Mouse (Mus musculus) lung, adult 18-20 months (tissue): ENCODE results near the gene Bcl2l13.

Source experiments
- DNase-seq, 2 experiments: peaks; one replicate each; pipeline ENCODE4 v3.0.0; 2022; ENCODE audit warnings: mixed read lengths in 2 of 2

Gene Bcl2l13

DNA sequence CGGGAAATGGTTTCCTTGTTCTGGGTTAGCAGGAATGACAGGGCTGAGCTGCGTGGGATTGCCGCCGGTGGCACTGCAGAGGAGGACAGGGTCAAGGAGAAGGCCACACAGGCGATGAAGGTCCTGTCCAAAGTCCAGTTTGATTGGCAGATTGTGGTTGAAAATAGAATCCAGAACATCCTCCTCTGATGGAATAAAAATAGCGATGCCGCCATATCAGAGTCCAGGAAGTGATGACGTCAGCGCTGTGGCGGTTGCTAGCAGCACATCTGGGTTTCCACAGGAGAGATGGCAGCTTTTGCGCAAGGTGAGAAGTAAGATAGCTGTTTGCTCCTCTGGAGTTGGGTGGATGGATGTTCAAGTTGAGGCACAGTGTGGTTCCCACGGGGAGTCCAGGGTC lies 96.6 kb downstream of the Bcl2l13 start:
- no peak for DNase-seq

DNA sequence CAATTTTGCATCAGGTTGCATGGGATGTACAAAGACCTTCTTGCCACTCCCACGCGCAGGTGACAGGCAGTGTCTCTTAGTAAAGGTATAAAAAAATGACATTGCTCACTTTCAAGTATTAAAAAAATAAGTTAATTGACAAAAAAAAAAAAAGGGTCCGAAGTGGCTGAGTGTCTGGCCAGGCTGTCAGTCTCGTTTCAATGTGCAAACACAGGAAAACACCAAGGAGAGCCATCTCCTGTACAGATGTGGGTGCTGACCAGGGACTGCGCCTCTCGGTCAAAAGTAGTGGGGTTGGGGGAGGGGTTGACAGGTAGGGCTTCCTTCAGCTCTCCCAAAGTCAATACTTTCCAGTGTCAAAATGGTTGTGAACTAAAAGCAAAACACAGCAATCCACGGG lies 97.7 kb downstream of the Bcl2l13 start:
- no peak for DNase-seq

DNA sequence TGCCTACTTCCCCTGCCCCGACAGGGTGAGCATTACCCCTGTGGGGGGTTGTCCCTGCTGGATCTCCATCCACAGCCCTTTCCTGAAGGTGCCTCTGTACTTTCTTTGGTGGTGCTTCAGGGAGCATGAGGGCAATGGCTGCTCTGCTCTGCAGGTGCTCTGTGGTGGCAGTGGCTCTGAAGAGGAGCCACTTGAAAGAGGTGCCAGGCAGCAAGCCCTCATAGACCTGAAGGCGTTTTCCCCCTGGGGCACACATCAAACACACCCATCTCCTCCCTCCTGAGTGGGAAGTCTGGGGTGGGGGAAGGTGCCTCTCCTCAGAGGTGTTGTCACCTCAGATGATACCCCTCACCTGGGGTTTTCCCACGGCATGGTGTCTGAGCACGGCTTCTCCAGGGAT lies 98.2 kb downstream of the Bcl2l13 start:
- DNase-seq, result no peak

DNA sequence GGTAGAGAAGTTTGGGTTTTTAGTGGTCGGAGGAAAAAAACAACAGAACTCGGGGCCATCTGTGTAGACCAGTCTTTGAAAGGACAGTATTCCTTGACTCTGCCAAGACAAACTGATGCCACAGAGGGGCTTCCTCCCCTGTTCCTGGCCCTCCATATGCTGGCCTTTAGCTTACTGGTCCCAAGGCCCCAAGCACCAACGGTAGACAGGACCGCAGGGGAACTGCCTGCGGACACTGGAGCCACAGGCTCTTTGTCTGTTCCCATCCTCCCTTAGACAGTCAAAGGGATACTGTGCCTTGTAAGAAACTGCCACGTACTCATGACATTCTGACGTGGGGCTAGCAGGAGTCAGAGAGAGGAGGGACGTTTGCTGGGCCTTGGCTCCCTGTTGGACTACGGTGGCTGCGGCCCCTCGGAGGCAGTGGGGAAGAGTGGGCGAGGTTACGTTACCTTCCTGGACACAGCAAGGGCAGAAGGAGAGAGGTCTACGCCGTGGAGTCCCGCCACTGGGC lies 101.1 kb downstream of the Bcl2l13 start:
- DNase-seq, result no peak

DNA sequence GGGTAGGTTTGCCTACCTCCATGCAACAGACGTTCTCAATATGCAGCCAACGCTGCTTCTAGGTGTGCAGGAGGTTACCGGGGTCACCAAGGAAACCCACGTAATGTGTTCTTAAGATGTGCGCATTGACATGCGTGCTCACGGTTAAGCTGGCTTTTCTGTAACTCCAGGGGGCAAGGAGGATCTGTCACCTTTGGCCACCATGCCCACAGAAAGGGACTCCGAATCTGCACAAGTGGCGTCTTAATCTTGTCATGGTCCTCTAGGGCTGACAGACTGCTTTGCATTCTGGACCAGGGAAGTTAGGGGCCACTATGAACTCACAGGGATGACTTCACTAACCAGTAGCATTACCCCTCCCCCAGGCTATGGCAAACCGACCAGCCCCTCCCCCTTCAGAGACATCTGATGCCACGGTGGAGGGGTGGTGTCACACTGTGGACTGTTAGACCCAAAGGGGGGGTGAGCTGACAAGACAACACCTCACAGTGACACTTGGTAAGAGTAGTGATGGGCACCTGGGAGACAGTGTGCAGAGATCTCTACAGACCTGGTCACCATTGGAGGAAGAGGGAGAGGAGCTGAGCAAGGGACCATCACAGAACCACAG lies 102.1 kb downstream of the Bcl2l13 start:
- DNase-seq, result no peak

DNA sequence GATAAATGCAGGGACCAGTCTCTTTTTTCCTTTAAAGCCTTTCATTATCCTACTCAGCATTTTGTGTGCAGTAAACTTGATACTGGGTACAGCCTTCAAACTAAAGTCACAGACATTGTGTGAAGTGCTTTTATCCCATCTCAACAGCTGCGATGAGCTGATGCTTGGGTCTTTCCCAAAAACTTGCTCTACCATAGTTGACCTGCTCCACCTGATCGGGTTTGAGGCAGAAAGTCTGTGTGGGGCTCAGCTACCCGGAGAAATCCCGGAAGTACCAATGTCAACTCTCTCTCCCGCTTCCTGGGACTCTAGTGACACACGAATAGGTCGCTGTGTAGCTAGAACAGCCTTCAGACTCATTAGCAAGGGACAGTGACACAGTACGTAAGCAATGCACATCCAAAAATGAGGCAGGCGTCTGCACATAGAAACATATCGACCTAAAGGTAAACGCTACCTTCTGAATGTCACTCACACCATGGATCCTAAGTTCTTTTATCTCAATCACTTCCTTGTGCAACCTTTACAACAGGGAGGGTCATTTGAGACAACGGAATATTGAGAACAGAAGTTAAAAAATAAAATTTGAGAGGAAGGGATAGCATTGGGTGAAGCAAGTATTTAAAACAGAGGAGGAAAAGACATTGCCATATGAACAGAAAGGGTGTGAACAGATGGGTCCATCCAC lies 102.9 kb downstream of the Bcl2l13 start:
- no peak for DNase-seq

DNA sequence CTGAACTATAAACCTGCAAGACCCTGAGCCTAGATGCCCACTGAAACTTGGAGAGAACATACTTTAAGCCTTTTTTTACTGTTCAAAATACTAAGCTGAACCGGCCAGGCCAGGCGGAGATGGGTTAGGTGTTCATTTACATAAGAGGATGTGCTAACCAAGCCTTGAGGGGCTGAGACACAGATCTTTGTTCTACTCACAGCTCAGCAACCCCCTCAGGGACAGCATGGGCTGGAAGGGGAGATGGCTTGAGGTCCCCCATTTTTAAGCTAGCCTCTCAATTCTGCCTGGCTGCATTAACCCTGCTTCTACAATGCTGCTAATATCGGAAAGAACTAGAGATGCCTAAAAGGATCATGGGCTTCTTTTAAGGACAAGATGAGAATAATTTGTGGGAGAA lies 103.8 kb downstream of the Bcl2l13 start:
- DNase-seq, result no peak

DNA sequence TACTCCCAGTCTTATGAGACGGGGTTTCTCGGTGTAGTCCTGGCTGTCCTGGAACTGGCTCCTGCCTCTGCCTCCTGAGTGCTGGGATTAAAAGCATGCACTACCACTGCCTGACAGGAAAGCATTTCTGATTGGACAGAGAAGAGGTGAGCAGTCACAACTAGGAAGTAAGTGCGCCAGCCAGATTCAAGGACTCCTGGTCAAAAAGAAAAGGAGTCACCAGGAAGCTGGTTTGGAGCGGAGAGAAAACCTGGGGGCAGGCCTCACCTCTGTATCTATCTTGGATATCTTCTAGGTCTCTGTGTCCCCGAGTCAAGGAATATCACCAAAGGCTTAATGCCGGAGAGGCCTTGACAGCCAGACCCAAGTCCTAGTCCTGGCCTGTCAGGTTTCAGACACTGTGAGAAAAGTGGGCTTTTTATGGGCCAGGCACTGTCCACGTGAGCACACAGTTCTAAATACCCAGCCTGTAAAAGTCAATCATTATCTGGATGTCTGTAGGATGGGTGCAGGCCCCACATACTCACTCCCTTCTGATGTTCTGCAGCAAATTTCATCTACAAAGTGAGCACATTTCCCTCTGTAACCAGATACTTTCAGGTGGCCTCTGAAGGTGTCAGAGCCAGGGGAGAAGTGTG lies 104.6 kb downstream of the Bcl2l13 start:
- DNase-seq, result no peak

DNA sequence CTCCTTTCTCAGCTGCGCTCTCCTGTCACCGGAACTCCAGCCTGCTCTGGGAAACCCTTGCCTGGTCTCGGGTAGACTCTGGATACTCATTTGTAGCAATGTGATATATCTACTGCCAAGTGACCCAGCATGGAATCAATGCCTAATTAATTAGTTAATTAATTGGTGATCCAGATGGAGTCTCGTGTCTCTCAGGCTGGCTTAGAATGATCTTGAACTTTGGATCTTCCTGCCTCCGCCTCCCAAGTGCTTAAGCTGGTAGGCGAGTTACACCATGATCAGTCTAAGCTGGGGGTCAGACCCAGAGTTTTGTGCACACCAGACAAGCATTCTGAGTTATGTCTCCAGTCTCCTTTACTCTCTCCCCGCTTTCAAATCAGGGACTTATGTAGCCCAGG lies 105.1 kb downstream of the Bcl2l13 start:
- DNase-seq, result no peak

DNA sequence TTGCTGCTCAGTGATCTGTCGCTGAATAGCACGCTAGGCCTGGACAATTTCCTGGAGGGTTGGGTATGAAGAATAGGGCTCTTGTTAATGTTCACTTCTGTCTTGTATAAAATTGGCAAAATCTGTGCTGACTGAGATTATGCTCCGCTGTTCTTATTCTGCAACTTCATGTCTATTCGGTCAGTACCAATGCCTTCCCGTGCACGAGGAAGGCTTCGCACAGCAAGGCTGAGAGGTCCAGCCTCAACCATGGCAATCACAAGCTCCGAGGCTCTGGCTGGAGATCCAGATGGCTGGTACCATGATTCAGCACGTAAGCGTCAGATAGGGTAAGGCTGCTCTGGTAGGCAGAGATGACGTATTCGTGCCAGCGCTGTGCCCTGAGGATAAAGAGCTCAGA lies 105.6 kb downstream of the Bcl2l13 start:
- no peak for DNase-seq
